Mouse (Mus musculus): ENCODE measurements around the gene Slc15a1.
"Not testable (repeated sequence)": the region's sequence is repeated elsewhere in the genome, so short reads cannot be mapped to it uniquely, and the experiment has no call there.

Gene Slc15a1

DNA sequence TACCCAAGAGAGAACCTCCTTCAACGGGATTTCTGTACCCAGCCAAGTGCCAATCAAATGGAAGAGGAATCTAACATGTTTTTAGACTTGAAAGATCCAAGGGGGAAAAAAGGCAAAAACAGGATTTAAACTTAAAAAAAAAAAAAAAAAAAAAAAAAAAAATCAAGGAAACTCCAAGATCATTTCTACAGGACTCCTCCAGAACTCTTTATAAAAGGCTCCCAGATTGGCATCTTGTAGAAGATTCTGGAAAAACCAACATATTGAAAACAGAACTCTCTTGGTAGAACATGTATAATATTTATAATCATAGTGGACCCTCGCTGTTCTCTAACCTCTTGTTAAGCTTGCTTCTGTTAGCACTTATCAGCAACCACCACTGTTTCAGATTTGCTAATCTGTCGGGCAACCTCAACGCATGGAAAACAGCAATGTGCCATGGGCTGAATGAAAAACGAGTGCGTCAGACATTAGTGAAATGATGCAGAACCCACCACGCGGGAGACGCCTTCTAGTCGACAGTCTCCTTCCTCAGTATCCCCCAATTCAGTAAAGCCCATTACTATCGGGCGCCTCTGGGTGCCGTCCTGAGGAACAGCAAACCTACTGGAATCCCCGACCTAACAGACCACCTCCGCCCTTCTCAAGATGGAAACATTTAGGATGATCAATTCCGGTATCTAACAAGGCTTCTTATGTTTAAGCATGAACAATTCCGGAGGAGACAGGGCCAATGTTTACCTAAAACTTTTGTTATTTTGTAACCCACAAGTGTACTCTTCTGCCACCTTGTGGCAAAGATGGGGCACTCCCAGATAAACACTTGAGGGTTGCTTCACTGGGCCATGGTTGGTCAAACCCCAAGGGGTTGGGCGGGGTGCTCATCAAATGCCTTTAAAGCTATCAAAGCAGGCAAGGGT lies 54.3 kb downstream of the Slc15a1 start:
- DNase-seq = peak; percentile 46

DNA sequence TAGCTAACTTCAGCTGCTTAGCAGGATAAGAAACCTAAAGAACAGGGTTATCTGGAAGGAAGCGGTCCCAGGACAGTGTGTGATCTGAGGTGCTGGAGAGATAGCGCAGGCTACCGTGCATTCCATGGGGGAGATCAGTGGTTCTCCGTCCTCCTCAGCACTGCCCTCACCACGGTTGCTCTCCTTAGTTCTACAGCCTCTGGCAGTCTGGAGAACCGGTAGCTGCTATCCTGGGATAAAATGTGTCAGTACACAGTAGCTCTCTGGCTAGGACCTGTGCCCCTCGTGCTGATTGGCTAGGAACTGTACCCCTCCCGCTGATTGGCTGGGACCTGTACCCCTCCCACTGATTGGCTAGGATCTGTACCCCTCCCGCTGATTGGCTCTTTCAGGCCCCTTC lies 58.1 kb downstream of the Slc15a1 start:
- no peak for DNase-seq

DNA sequence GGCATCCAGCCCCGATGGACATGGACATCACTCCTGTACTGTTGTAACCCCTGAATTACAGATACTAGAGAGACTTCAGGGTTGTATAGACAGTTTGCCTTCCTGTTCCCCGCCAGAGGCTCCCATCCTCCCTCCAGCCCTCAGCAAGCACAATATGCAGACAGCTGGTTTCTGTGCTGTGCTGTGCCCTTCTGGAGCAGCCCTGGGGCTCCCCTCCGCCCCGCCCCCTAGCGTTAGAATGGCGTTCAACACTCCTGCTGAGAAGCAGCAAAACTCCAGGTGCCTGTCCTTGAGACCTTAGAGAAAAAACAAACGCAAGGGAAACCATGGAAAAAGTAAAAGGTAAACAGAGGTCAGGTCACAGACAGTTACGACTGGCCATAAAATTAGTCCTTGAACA lies 59.9 kb downstream of the Slc15a1 start:
- DNase-seq = no peak

DNA sequence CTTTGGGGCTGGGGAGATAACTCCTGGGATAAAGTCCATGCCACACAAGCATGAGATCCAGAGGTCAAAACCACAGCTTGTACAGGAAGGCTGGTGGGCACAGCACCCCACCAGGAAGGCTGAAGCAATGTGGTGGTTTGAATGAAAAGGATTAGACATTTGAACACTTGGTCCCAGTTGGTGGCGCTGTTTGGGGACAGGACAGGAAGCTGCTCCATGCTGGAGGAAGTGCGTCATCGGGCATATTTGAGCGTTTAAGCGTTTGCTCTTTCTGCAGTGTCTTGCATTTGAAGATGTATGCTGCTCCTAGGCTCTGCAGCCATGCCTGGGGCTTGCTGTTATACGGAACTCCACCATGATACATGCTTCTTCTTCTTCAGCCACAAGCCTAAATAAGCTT lies 64.2 kb downstream of the Slc15a1 start:
- DNase-seq = no peak

DNA sequence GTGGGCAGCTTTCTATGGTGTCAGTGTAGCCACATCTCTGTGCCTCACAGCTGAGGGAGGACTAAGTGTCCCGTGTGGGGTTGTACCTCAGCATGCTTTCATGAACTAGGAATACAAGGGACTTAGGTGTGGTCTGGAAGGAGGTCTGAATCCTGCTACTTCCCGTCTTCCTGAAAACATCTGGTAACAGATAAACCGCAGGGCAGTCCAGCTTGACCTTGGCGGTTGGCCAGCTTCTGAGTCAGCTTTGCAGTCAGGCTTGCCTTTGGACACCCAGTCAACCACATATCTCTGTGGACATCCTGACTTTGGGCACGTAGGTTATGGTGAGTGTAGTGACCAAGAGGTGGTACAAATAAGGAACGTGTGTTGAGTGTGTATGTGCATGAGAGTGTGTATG lies 68.0 kb downstream of the Slc15a1 start:
- DNase-seq = no peak

DNA sequence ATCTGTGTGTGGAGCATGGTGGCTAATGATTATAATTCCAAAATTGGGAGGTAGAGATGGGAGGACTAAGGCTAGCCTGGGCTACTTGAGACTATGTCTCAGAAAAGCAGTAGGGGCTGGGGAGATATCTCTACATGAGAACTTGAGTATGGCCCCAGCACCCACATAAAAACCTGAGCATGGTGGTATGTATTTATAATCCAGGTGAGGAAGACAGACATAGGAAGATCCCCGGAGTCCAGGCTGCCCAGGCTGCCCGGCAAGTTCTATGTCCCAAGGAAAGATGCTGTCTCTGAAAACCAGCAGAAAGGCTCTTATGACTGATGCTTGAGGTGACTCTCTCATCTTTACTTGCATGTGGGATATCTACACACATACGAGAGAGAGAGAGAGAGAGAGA lies 68.6 kb downstream of the Slc15a1 start:
- DNase-seq = no peak

DNA sequence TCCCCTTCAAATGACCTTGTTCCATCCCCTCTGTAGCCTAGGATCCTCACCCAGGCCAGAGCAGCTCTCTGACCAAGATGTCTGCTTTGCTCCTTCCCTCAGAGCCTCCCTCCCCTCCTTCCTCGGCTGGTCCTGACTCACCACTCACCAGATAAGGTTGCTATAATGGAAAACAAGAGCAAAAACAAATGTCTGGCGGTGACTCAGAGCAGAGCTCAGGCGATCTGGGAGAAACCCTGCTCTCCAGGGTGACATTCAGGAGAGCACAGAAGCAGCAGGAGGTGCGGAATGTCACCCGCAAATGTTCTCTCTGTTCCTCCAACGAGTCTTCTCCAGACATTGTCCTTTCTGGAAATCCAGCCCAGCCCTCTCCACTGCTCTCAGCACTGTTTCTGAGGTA lies 69.3 kb downstream of the Slc15a1 start:
- DNase-seq = no peak

DNA sequence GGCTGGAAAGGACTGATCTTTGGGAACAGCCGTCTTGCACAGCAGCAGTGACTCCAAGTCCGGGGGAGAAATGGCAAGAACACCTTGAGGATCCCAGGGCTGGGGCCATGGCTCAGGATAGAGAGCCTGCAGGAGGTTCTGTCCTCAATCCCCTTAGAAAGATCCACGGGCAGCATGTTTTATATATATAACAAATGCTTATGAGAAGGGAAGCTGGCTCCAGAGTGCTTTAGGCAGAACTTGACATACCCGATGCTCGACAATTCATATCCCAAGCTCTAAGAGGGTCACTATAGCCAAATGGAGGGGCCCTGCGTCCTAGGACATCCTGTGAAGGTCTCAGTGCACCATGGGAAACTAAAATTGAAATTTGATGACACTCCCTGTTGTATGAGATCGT lies 73.8 kb downstream of the Slc15a1 start:
- no peak for DNase-seq

DNA sequence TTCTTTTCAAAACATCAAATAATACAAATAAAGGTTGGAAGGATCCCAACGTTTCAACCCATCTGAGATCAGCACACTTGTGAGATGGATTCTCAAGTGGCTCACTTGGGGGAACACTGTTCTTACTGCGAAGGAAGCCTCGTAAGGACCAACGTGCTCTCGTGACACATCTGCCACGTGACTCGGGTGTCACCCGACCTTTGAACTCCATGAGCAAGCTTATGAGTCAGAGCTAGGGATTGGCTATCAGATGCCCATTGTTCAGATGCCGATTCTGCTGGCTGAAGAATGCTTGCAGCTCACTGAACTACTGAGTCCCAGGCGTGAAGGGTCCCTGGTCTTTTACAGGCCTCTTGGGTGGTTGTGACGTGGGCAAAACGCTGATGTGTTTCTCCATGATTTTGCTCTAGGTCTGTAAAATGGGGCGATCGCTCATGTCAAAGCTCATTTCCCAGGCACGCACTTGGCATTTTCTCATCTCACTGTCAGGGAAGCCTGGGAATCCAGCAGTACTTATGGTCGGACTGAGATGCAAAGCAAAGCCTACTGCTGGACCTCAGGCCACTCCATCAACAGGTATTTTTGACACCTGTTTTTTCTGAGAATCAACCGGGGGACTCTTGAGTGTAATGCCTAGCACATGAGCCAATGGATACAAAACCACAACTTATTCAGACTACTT lies 75.1 kb downstream of the Slc15a1 start:
- DNase-seq = no peak

DNA sequence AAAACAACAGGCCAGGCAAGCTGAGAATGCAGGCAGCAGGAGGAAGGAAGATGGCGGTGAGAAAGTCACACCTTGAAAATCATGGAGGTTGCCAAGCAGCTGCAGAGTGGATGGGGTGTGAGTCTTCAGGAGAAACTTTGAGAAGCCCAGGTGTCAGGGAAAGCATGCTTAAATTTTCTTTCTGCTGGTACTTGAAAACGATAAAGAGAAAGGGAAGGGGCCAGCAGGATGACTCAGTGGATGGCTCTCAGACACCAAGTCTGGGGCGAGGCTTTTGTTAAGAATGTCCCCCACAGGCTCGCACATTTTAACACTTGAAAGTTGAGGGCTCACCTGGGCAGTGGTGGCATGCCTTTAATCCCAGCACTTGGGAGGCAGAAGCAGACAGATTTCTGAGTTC lies 76.9 kb downstream of the Slc15a1 start:
- DNase-seq = no peak

DNA sequence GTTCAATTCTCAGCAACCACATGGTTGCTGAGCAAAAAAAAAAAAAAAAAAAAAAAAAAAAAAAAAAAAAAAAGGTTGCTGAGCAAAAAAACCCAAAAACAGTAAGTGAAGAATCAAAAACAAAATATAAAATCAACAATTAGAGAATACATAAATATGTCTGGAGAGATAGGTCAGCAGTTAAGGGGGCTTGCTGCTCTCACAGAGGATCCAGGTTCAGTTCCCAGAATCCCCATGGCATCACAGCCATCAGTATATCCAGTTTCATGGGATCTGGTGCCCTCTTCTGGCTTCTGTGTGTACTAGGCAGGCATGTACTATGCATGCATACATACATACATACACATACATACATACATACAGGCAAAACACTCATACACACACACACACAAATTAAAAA lies 78.3 kb downstream of the Slc15a1 start:
- no peak for DNase-seq

DNA sequence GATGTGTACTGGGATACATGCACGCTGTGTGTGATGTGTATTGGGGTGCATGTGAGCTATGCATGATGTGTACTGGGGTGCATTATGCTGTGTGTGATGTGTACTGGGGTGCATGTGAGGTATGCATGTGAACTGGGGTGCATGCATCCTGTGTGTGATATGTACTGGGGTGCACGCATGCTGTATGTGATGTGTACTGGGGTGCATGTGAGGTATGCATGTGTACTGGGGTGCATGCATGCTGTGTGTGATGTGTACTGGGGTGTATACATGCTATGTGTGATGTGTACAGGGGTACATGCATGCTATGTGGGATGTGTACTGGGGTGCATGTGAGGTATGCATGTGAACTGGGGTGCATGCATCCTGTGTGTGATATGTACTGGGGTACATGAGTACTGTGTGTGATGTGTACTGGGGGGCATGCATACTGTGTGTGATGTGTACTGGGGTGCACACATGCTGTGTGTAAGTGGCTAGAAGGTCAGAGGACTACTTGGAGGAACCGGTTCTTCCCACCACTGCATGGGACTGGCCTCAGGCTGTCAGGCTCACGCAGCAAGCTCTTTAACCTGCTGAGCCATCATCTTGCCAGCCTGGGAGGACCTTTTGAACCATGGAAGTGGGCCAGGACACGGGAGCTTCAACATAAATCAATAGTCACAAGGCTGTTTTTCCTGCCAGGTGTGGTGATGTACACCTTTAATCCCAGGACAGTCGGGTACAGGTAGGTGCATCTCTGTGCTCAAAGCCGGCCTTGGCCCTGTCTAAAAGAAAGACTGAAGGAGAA lies 79.9 kb downstream of the Slc15a1 start:
- DNase-seq = no peak

DNA sequence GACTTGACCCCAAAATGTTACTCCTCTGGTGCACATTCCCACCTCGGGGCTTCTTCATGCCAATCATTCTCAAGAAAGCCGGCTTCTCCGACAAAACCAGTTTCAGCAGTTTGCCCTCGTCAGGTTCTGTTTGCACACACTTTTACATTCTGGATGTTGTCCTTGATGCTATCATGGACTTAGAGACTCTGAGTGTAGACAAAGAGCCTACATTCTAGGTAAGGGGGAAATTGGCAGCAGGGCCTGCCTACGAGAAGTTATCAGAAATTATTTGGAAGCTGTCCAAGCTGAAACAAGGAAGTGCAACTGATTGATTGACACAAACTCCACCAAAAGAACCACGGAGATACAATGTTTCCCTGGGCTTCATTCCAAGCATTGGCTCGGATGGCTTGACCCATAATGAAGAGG lies 81.7 kb downstream of the Slc15a1 start:
- DNase-seq = no peak

DNA sequence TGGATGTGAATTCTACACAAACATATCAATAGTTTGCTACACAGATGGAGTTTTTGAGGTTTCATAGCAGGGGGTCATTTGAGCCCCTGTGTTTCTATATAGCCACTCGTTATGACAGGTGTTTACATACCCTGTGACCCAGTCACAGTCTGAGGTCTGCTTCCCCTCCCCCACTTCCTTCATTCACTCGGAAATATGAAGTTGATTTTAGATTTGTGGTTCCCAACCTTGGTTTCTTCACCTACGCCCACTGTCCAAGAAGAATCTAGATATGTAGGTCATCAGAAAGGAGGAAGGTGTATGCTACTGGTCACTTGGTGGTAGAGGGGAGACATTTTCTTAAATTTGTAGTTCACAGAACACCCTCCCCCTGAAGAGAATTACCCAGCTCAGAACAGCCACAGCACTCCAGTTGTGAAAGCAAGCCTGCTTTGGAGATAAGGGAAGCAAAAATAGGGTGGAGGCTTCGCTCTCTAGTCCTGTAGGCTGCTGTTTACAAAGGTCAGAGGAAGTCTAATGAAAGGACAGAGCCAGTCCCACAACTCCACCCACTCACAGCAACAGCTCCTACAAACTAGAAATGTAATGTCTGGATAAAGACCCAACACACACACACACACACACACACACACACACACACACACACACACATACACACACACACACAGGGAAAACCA lies 82.2 kb downstream of the Slc15a1 start:
- no peak for DNase-seq

DNA sequence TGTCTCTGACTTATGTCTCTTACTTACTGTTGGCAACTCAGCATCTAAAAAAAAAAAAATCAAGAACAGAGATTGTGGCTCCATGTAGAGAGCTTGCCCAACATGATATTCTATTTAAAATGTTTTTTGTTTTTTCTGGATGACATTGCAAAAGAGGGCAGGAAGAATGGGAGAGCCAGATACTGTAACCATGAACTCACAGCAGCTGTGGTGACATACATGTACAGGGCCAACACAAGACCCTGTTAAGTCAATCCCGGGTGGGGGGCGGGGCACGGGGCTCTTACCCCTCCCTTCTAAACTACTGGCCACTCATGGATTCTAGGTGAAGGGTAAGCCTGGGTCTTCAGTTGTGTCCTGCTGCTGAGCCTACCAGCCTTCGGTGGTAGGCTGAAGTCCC lies 83.1 kb downstream of the Slc15a1 start:
- DNase-seq = no peak

DNA sequence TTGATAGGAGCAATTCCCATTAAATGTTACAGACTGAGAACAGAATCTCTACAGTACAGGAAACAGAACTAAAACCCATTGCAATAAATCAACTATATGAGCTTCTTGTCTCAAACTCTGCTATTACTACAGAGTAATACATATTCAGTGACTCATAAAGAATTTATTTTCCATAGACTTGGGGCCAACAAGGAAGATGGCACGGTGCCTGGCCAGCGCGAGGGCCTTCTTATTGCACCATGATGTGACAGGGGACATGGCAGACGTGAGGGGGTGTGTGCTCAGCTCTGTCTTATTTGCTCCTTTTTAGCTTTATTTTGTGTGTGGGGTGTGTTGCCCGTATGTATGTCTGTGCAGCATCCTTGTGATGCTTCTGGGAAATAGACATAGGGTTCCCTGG lies 87.5 kb downstream of the Slc15a1 start:
- no peak for DNase-seq

DNA sequence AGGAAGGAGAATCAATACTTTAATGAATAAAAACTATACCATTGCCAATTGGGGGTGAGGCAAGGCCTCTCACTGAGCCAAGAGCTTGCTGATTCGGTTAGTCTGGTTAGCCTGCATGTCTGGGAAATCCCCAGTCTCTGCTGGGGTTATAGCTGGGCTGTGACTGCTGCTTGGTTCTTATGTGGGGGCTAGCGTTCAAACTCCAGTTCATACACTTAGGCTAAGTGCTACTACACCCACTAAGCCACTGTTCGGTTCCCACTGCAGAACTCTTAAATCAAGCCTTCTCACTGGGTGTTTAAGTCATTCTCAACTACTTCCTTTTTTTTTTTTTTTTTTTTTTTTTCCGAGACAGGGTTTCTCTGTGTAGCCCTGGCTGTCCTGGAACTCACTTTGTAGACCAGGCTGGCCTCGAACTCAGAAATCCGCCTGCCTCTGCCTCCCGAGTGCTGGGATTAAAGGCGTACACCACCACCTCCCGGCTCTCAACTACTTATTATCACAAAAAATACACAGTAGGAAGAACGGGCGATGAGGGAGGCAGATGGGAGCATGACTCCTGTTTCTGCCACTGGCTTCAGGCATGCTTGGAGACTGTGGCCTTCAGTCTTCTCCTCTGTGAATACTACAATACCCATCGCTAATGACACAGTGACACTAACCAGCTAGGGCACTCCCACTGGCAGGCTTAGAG lies 88.3 kb downstream of the Slc15a1 start:
- DNase-seq = no peak

DNA sequence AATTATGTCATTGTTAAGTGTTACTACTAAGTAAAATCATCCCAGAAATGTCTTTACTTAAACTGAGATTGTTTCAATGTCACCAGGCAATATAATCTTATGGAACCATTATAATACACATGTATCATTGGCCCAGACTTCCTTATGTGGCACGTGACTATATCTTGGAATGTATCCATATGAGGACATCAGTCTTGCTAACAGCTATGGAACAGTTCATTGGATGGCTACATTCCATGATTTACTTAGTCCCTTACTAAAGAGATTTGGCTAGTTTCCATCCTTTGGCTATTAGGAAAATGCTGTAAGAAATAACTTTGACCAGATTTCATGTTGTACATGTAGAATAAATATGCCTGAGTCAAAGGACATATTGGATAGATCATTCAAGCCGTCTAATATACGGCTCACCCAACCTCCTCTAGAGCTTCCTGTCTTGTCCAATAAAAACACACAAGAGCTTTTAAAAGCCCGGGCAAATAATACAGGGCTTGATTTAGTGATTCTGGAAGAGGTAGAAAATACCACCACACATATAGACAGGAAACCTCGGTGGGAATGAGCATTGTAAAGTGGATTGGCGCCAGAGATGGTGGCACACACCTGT lies 90.3 kb downstream of the Slc15a1 start:
- no peak for DNase-seq

DNA sequence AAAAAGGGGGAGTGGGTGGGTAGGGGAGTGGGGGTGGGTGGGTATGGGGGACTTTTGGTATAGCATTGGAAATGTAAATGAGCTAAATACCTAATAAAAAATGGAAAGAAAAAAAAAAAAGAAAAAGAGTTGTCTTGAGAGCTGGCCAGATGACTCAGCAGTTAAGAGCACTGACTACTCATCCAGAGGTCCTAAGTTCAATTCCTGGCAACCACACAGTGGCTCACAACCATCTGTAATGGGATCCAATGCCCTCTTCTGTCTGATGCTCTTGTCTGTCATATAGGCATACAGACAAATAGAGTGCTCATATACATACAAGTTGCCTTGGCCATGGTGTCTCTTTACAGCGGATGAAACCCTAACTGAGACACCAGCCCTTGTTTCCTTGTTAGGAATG lies 91.3 kb downstream of the Slc15a1 start:
- DNase-seq = not testable (repeated sequence)

Data from cerebellum, adult 8-10 months (tissue).